Mouse (Mus musculus): Measurements from ENCODE around the gene Sprr1b. TPM values are rescaled to one million over a fixed set of nuclear protein-coding genes. Genes with fewer than 3 reads are reported as not detected.

The Sprr1b gene
- total and polyA plus RNA-seq, 3 experiments = not detected

DNA sequence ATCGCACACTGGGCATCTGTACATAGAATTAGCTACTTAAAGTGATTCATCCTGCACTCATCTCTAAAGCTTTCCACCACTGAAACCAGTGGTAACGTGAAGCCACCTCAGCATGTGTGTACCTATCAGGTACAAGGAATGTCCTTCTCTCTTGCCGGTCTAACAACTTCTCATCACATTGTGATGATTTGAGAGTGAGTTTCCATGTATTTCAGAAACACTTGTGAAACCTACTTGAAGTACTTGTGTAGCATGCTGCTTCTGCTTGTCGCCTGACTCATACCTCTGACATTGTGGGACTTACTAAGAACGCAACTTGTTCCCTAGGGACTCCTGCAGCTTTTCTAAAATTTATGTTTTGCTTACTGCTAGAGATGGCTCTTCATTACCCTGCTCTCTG lies 16.6 kb upstream of the Sprr1b start:
- no peak for DNase-seq (ENCODE audit: extremely low read depth)
- no peak overlapping the region for H3K9ac ChIP-seq (ENCODE audit: insufficient read depth, low read depth)
- peaks cover 39% of the 10 kb centered on the region for H3K9me3 ChIP-seq (replicated peaks; ENCODE audit: low read length)
- in situ Hi-C loops (cut with MboI; ENCODE audit: low pct_ligation_motif_present, low pct_unique_long_range_greater_than_20kb, low sequenced_read_pairs) = no loop called here
- H3K27me3 ChIP-seq (replicated peaks) = no peaks in the 10 kb centered on the region
- H3K4me2 ChIP-seq (ENCODE audit: insufficient read depth, low read depth, poor library complexity, severe bottlenecking) = no peak overlapping the region
- H3K27ac ChIP-seq (ENCODE audit: insufficient read depth, low read depth) = no peak overlapping the region
- no peaks in the 10 kb centered on the region; the same call in 1 of the 2 replicates for H3K79me2 ChIP-seq (replicated peaks; ENCODE audit: control insufficient read depth, extremely low read depth, insufficient read depth, poor library complexity, severe bottlenecking)
- TF ChIP-seq ZNF384 (IDR thresholded peaks at IDR 0.05; ENCODE audit: low read depth, low read length) (no peak), JUND (conservative IDR thresholded peaks at IDR 0.05; ENCODE audit: low read depth, low read length) (no peak), POLR2A (IDR thresholded peaks at IDR 0.05; ENCODE audit: low read depth, low read length) (no peak), CHD1 (IDR thresholded peaks at IDR 0.05; ENCODE audit: low read depth, low read length) (no peak), ETS1 (conservative IDR thresholded peaks at IDR 0.05; ENCODE audit: low read depth, low read length) (no peak), IRF4 (IDR thresholded peaks at IDR 0.05; ENCODE audit: low read depth, low read length) (no peak), MAFK (IDR thresholded peaks at IDR 0.05; ENCODE audit: insufficient replicate concordance, low read length) (no peak), E2F4 (IDR thresholded peaks at IDR 0.05; ENCODE audit: insufficient replicate concordance, low read depth, low read length) (no peak)
- H3K36me3 ChIP-seq (replicated peaks in 1 of 2; ENCODE audit: control insufficient read depth in 1 of 2, insufficient read depth in 1 of 2, low read length in 1 of 2) = no peaks in the 10 kb centered on the region
- H3K4me3 ChIP-seq (replicated peaks in 1 of 3; ENCODE audit: low read depth in 2 of 3, low read length in 2 of 3, poor library complexity in 1 of 3) = no peak overlapping the region
- H3K4me1 ChIP-seq (ENCODE audit: control insufficient read depth in 1 of 2, insufficient read depth in 2 of 2) = no peaks in the 10 kb centered on the region
- dilution Hi-C loops (cut with MboI; ENCODE audit: extremely low pct_ligation_motif_present, extremely low pct_unique_long_range_greater_than_20kb, low sequenced_read_pairs) = no loop called here

DNA sequence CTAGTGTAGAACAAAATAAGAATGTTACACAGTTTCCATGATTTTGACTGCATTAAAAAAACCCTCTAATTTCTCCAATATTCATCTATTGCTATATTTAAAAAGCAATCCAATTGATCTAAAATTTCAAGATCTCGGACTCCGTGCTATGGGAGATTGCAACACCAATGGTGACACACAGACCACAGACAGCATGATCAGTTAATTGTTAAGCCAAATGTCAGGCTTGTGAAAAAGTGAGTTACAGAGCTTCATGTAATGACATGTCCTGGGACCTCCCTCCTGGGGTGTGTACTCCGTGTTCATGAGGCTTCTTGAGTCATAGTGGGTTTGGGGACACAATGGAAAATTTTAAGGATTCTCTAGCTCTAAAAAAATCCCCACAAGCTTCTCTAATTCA lies 1.6 kb upstream of the Sprr1b start:
- dilution Hi-C loops (cut with MboI; ENCODE audit: extremely low pct_ligation_motif_present, extremely low pct_unique_long_range_greater_than_20kb, low sequenced_read_pairs) = no loop called here
- TF ChIP-seq SMC3 (IDR thresholded peaks at IDR 0.05; ENCODE audit: low read depth, low read length) = no peak
- no peak for TF ChIP-seq RAD21 (IDR thresholded peaks at IDR 0.05; ENCODE audit: low read depth, low read length)
- TF ChIP-seq POLR2A (IDR thresholded peaks at IDR 0.05; ENCODE audit: low read depth, low read length) = no peak
- no peak for TF ChIP-seq USF1 (IDR thresholded peaks at IDR 0.05; ENCODE audit: low read depth, low read length)
- no peak for TF ChIP-seq MAZ (IDR thresholded peaks at IDR 0.05; ENCODE audit: low read depth, low read length)
- TF ChIP-seq TBP (conservative IDR thresholded peaks at IDR 0.05; ENCODE audit: low read depth, low read length) = no peak
- no peak for TF ChIP-seq PAX5 (IDR thresholded peaks at IDR 0.05; ENCODE audit: low read length)
- TF ChIP-seq TCF12 (IDR thresholded peaks at IDR 0.05; ENCODE audit: low read depth, low read length) = no peak
- TF ChIP-seq JUND (conservative IDR thresholded peaks at IDR 0.05; ENCODE audit: low read depth, low read length) = no peak
- no peak for TF ChIP-seq E2F4 (IDR thresholded peaks at IDR 0.05; ENCODE audit: insufficient replicate concordance, low read depth, low read length)
- TF ChIP-seq ETS1 (conservative IDR thresholded peaks at IDR 0.05; ENCODE audit: low read depth, low read length) = no peak
- TF ChIP-seq ZC3H11A (IDR thresholded peaks at IDR 0.05; ENCODE audit: low read depth, low read length) = no peak
- TF ChIP-seq NRF1 (IDR thresholded peaks at IDR 0.05; ENCODE audit: low read depth, low read length) = no peak
- no peak for TF ChIP-seq NELFE (IDR thresholded peaks at IDR 0.05; ENCODE audit: low read depth, low read length)
- no peak for TF ChIP-seq SIN3A (IDR thresholded peaks at IDR 0.05; ENCODE audit: low read length)
- TF ChIP-seq MEF2A (IDR thresholded peaks at IDR 0.05; ENCODE audit: borderline replicate concordance, low read depth, low read length) = no peak
- TF ChIP-seq MYC (IDR thresholded peaks at IDR 0.05; ENCODE audit: low read depth, low read length) = no peak
- no peak for TF ChIP-seq JUN (IDR thresholded peaks at IDR 0.05; ENCODE audit: insufficient read depth, low read depth, low read length)
- Histone ChIP-seq H3K27ac (ENCODE audit: insufficient read depth, low read depth) (no peak overlapping the region), H3K4me2 (ENCODE audit: insufficient read depth, low read depth, poor library complexity, severe bottlenecking) (no peak overlapping the region), H3K9me3 (replicated peaks; ENCODE audit: low read length) (peaks cover 34% of the 10 kb centered on the region), H3K4me1 (ENCODE audit: control insufficient read depth in 1 of 2, insufficient read depth in 2 of 2) (no peaks in the 10 kb centered on the region), H3K79me2 (replicated peaks; ENCODE audit: control insufficient read depth, extremely low read depth, insufficient read depth, poor library complexity, severe bottlenecking) (no peaks in the 10 kb centered on the region), H3K27me3 (replicated peaks) (no peaks in the 10 kb centered on the region), H3K4me3 (replicated peaks in 1 of 3; ENCODE audit: low read depth in 2 of 3, low read length in 2 of 3, poor library complexity in 1 of 3) (no peak overlapping the region), H3K36me3 (replicated peaks in 1 of 2; ENCODE audit: control insufficient read depth in 1 of 2, insufficient read depth in 1 of 2, low read length in 1 of 2) (no peaks in the 10 kb centered on the region), H3K9ac (ENCODE audit: insufficient read depth, low read depth) (no peak overlapping the region)
- no peak for DNase-seq (ENCODE audit: extremely low read depth)
- in situ Hi-C loops (cut with MboI; ENCODE audit: low pct_ligation_motif_present, low pct_unique_long_range_greater_than_20kb, low sequenced_read_pairs) = no loop called here

All from CH12.LX (cell line).